Mouse (Mus musculus): ENCODE data around the gene Fam3b. TPM values are rescaled to one million over a fixed set of nuclear protein-coding genes. Genes with fewer than 3 reads are reported as not detected.

Gene Fam3b
- polyA plus RNA-seq (2012; rRNA removed), result not detected in 2 replicates

DNA sequence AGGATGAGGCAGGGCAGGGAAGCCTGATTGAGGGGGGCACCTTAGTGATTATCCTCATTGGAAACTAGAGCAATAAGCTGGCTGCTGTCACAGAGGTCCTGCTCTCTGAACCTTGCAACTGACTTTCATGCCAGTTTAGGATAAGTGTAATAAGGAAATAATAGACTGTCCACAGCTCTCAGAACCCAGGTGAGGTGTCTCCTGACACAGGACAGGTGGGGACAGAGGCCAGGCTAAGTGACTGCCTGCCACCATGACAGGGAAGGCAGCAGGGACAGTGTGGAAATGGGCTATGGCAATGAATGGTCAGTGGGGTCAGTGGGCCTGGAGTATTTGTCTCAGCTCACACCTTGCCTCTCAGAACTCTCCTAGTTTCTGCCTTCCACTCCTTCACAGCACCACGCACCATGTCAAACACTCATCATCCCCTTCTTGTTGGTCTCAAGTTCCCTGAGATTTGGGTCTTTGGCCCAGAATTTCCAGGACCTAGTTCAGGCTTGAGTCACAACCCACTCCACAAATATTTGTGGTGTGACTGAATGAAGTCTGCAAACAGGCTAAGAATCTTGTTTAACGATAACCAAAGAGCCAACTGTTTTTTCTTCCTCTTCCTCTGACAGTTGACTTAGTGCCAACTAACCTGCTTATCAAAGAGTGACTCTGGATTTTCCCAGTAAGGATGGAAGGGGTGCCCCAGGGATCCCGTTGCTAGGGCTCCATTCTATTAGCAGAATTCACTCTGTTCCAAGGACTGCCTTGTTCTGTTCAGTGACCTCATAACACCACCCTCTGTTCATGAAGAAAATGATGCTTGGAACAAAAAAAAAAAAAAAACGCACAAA lies at the start of gene Fam3b:
Gene Fam3b, minus strand, starts transcription at position 718 of the 842 bp plus-strand sequence.

DNA sequence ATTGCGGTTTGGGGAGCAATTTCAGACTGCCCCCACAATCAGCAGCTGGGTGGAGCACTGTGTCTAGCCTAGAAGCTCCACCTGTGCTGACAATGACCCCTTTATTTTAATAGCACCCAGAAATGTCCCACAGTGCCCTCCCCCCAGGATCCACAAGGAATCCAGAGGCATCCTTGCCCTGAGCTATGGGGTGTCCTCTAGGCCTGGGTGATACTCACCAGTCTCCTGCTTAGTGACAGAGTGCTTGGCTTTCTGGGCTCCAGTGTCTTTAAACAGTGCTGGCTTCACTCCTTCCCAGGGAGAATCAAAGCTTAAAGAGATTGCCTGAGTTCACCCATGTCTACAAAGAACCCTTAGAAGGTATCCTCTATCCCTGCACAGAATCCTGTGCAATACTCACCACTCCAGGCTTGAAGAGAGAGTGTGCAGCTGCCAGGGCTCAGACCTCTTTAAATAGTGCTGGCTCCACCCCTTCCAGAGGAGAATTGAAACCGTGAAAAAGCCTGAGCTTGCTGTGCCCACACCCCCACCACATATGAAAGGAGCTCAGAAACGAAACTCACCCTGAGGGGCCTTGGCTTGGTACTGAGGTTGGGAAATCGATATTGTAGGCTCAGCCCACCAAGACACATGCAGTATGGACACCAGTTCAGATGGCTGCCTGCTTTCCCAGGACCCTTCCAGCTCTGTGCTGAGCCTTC lies 52.0 kb downstream of the Fam3b start, which contains the start of gene Mx1:
Gene Mx1, minus strand, starts transcription at position 427 of the 701 bp plus-strand sequence.

Other genes starting within 250 kb of the Fam3b start
- 0.80 and 1.0 TPM in 2 replicates for gene Bace2, start 158.1 kb downstream of the Fam3b start, polyA plus RNA-seq (2012; rRNA removed)
- gene Mx1, start 51.9 kb downstream of the Fam3b start, polyA plus RNA-seq (2012; rRNA removed), result 1.9 and 3.3 TPM in 2 replicates
- 0.07 and 0.58 TPM in 2 replicates for gene Tmprss2, start 96.4 kb upstream of the Fam3b start, polyA plus RNA-seq (2012; rRNA removed)
- 0.48 and 1.4 TPM in 2 replicates for gene Ripk4, start 249.0 kb upstream of the Fam3b start, polyA plus RNA-seq (2012; rRNA removed)

All from central nervous system, embryonic 14 days (tissue).